Mouse (Mus musculus) ES-E14 (cell line): ENCODE measurements around the gene Tbxas1.

Experiments
- CHD2 ChIP-seq: IDR thresholded peaks from 2 replicates; pipeline ENCODE4 v1.6.1; 2014; ENCODE audit warnings: mild to moderate bottlenecking, low read depth, low read length, inconsistent platforms
- HCFC1 ChIP-seq: IDR thresholded peaks from 2 replicates; pipeline ENCODE4 v1.6.1; 2012; ENCODE audit warnings: low read length, inconsistent platforms, borderline replicate concordance; ENCODE audit not compliant: insufficient read depth
- MAFK ChIP-seq: IDR thresholded peaks from 2 replicates; pipeline ENCODE4 v1.6.1; 2014; ENCODE audit warnings: mild to moderate bottlenecking, low read depth, low read length, inconsistent platforms; ENCODE audit not compliant: insufficient read depth
- ZC3H11A ChIP-seq: IDR thresholded peaks from 2 replicates; pipeline ENCODE4 v1.6.1; 2012; ENCODE audit warnings: low read depth, mild to moderate bottlenecking, inconsistent platforms, low read length, borderline replicate concordance
- ZNF384 ChIP-seq: IDR thresholded peaks from 2 replicates; pipeline ENCODE4 v1.6.1; 2012; ENCODE audit warnings: low read depth, low read length, inconsistent platforms

DNA sequence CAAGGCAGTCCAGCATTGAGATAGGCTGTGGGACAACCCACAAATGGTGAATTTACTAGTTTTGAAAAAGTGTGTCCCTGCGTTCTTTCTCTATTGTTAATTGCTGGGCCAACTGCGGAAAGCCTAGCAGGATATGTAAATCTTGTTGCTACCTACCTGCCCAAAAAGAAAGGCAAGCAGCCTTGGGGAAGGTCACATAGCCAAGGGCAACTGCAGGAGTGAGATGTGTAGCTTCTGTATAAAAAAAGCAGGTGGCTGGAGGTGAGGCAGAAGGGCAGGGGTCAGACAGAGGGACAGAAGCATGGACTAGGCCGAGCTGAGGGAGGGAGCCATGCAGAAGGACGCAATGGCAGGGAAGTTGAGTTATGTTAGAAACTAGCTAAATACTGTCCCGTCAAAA, 257.4 kb downstream of the Tbxas1 start:
- no peak for TF ChIP-seq MAFK
- no peak for TF ChIP-seq HCFC1
- TF ChIP-seq ZNF384, result no peak
- no peak for TF ChIP-seq ZC3H11A
- no peak for TF ChIP-seq CHD2
